Mouse (Mus musculus): ENCODE measurements around the gene Psmd14. TPM values are rescaled to one million over a fixed set of nuclear protein-coding genes. Genes with fewer than 3 reads are reported as not detected.

Gene Psmd14
- total and polyA plus RNA-seq, 2 experiments from 2014 or later, result 182 to 243 TPM

GRCm38 (mm10) chr2:61811507-61812421 lies 100.3 kb downstream of the Psmd14 start:
- H3K4me2 ChIP-seq (ENCODE audit: low read depth), result peak overlapping the region; percentile 81
- peak overlapping the region; percentile 61 for H3K9ac ChIP-seq
- DNase-seq (peak; percentile 68), ATAC-seq (peak; percentile 24)
- 0 out of 2 replicates have a peak, but pooled peaks cover 13% of the 10 kb centered on the region for H3K36me3 ChIP-seq (ENCODE audit: insufficient read depth)
- H3K4me1 ChIP-seq (ENCODE audit: insufficient read depth), result no peaks in the 10 kb centered on the region
- H3K27ac ChIP-seq (ENCODE audit: low read depth, low read length), result peak overlapping the region; percentile 69
- no peak for TF ChIP-seq CTCF (IDR thresholded peaks at IDR 0.05; ENCODE audit: low read depth)
- 6% methylated on average over 108 of the region's 121 CpGs for WGBS
- H3K4me3 ChIP-seq (ENCODE audit: low read depth, low read length), result peak overlapping the region; percentile 48
- no peaks in the 10 kb centered on the region for H3K9me3 ChIP-seq (ENCODE audit: low read length)
- H3K27me3 ChIP-seq (ENCODE audit: insufficient read depth, low read length), result peaks cover 22% of the 10 kb centered on the region; the same call in 1 of the 2 replicates

GRCm38 (mm10) chr2:61812536-61812935 lies 101.0 kb downstream of the Psmd14 start:
- Histone ChIP-seq H3K9ac (peak overlapping the region; percentile 61), H3K27me3 (ENCODE audit: insufficient read depth, low read length) (peaks cover 22% of the 10 kb centered on the region; the same call in 1 of the 2 replicates), H3K36me3 (ENCODE audit: insufficient read depth) (0 out of 2 replicates have a peak, but pooled peaks cover 13% of the 10 kb centered on the region), H3K4me1 (ENCODE audit: insufficient read depth) (no peaks in the 10 kb centered on the region), H3K27ac (ENCODE audit: low read depth, low read length) (peak overlapping the region; percentile 69), H3K4me2 (ENCODE audit: low read depth) (peak overlapping the region; percentile 81), H3K4me3 (ENCODE audit: low read depth, low read length) (peak overlapping the region; percentile 48), H3K9me3 (ENCODE audit: low read length) (no peaks in the 10 kb centered on the region)
- no peak for TF ChIP-seq CTCF (IDR thresholded peaks at IDR 0.05; ENCODE audit: low read depth)
- ATAC-seq (no peak), DNase-seq (no peak)
- 29% methylated on average over 12 of the region's 12 CpGs for WGBS

- H3K27me3 ChIP-seq (ENCODE audit: insufficient read depth, low read length), result peaks cover 22% of the 10 kb centered on the region; the same call in 1 of the 2 replicates
- H3K36me3 ChIP-seq (ENCODE audit: insufficient read depth), result 0 out of 2 replicates have a peak, but pooled peaks cover 13% of the 10 kb centered on the region
- peak; percentile 68 for DNase-seq
- peak overlapping the region; percentile 69 for H3K27ac ChIP-seq (ENCODE audit: low read depth, low read length)
- H3K4me3 ChIP-seq (ENCODE audit: low read depth, low read length), result peak overlapping the region; percentile 48
- H3K4me1 ChIP-seq (ENCODE audit: insufficient read depth), result no peaks in the 10 kb centered on the region
- no peak for ATAC-seq
- H3K4me2 ChIP-seq (ENCODE audit: low read depth), result peak overlapping the region; percentile 81
- no peaks in the 10 kb centered on the region for H3K9me3 ChIP-seq (ENCODE audit: low read length)
- H3K9ac ChIP-seq, result peak overlapping the region; percentile 61
- 29% methylated on average over 6 of the region's 6 CpGs for WGBS
- TF ChIP-seq CTCF (IDR thresholded peaks at IDR 0.05; ENCODE audit: low read depth), result no peak
Observed at GRCm38 (mm10) chr2:61813106-61813505, 101.6 kb downstream of the Psmd14 start.

- DNase-seq (no peak), ATAC-seq (no peak)
- Histone ChIP-seq H3K9me3 (ENCODE audit: low read length) (no peaks in the 10 kb centered on the region), H3K4me1 (ENCODE audit: insufficient read depth) (no peaks in the 10 kb centered on the region), H3K4me2 (ENCODE audit: low read depth) (peak overlapping the region; percentile 81), H3K27me3 (ENCODE audit: insufficient read depth, low read length) (peaks cover 21% of the 10 kb centered on the region; the same call in 1 of the 2 replicates), H3K9ac (peak overlapping the region; percentile 61), H3K27ac (ENCODE audit: low read depth, low read length) (peak overlapping the region; percentile 69), H3K36me3 (ENCODE audit: insufficient read depth) (0 out of 2 replicates have a peak, but pooled peaks cover 13% of the 10 kb centered on the region), H3K4me3 (ENCODE audit: low read depth, low read length) (peak overlapping the region; percentile 48)
- TF ChIP-seq CTCF (IDR thresholded peaks at IDR 0.05; ENCODE audit: low read depth), result no peak
- WGBS, result 24% methylated on average over 1 of the region's 1 CpGs
Observed at GRCm38 (mm10) chr2:61813521-61813920, 102.0 kb downstream of the Psmd14 start.

GRCm38 (mm10) chr2:61814548-61815473 lies 103.3 kb downstream of the Psmd14 start:
- 5% methylated on average over 45 of the region's 50 CpGs for whole genome bisulfite sequencing
- peak; percentile 78 for TF ChIP-seq CTCF (IDR thresholded peaks at IDR 0.05; ENCODE audit: low read depth)
- peak overlapping the region; percentile 81 for H3K4me2 ChIP-seq (ENCODE audit: low read depth)
- peak; percentile 83 for DNase-seq
- peaks cover 13% of the 10 kb centered on the region; the same call in 1 of the 2 replicates for H3K27me3 ChIP-seq (ENCODE audit: insufficient read depth, low read length)
- no peaks in the 10 kb centered on the region for H3K9me3 ChIP-seq (ENCODE audit: low read length)
- H3K27ac ChIP-seq (ENCODE audit: low read depth, low read length), result peak overlapping the region; percentile 84
- H3K9ac ChIP-seq, result peak overlapping the region; percentile 61
- H3K36me3 ChIP-seq (ENCODE audit: insufficient read depth), result 0 out of 2 replicates have a peak, but pooled peaks cover 13% of the 10 kb centered on the region
- peak; percentile 74 for ATAC-seq
- H3K4me3 ChIP-seq (ENCODE audit: low read depth, low read length), result peak overlapping the region; percentile 41
- no peaks in the 10 kb centered on the region for H3K4me1 ChIP-seq (ENCODE audit: insufficient read depth)

- Histone ChIP-seq H3K36me3 (ENCODE audit: insufficient read depth) (0 out of 2 replicates have a peak, but pooled peaks cover 13% of the 10 kb centered on the region), H3K4me2 (ENCODE audit: low read depth) (peak overlapping the region; percentile 81), H3K4me3 (ENCODE audit: low read depth, low read length) (peak overlapping the region; percentile 41), H3K27me3 (ENCODE audit: insufficient read depth, low read length) (0 out of 2 replicates have a peak, but pooled peaks cover 12% of the 10 kb centered on the region), H3K4me1 (ENCODE audit: insufficient read depth) (no peaks in the 10 kb centered on the region), H3K27ac (ENCODE audit: low read depth, low read length) (peak overlapping the region; percentile 84), H3K9me3 (ENCODE audit: low read length) (no peaks in the 10 kb centered on the region), H3K9ac (peak overlapping the region; percentile 61)
- DNase-seq, result peak; percentile 86
- ATAC-seq, result peak; percentile 80
- 10% methylated on average over 62 of the region's 66 CpGs for WGBS
- no peak for TF ChIP-seq CTCF (IDR thresholded peaks at IDR 0.05; ENCODE audit: low read depth)
Observed at GRCm38 (mm10) chr2:61815583-61816313, 104.3 kb downstream of the Psmd14 start.
